Mouse (Mus musculus): ENCODE data around the gene Tulp3. TPM values are rescaled to one million over a fixed set of nuclear protein-coding genes. Genes with fewer than 3 reads are reported as not detected.

The Tulp3 gene
- total RNA-seq, 2 experiments from 2014 or later: 21.8 to 24.7 TPM

Other genes starting within 250 kb of the Tulp3 start
- 10 to 100 TPM; 69.5 to 78.5 TPM for gene Tspan9, start 212.3 kb downstream of the Tulp3 start, total RNA-seq (2021)
- gene Tead4, start 55.0 kb downstream of the Tulp3 start, total RNA-seq (2021): 1 to 10 TPM; 1.2 to 1.6 TPM
- 10 to 100 TPM; 35.5 to 36.8 TPM for gene Rhno1, start 7.1 kb upstream of the Tulp3 start, total RNA-seq (2021)
- gene Foxm1, start 7.1 kb upstream of the Tulp3 start, total RNA-seq (2021): 10 to 100 TPM in 1 of 2 experiments, 1 to 10 TPM in 1; 8.7 to 11.2 TPM
- gene Tex52, start 19.6 kb upstream of the Tulp3 start, total RNA-seq (2021): under 1 TPM; 0.32 to 0.46 TPM
- gene Gm44596, start 19.7 kb upstream of the Tulp3 start, total RNA-seq (2021): not detected
- gene Nrip2, start 43.4 kb upstream of the Tulp3 start, total RNA-seq (2021): 1 to 10 TPM; 3.7 to 4.1 TPM
- gene Itfg2, start 69.1 kb upstream of the Tulp3 start, total RNA-seq (2021): 10 to 100 TPM; 38.7 to 42.7 TPM
- 100 to 1,000 TPM; 176 to 180 TPM for gene Fkbp4, start 82.8 kb upstream of the Tulp3 start, total RNA-seq (2021)
- gene Pzp, start 170.9 kb upstream of the Tulp3 start, total RNA-seq (2021): under 1 TPM; 0.12 TPM
- 1 to 10 TPM; 7.8 to 8.7 TPM for gene A2ml1, start 225.8 kb upstream of the Tulp3 start, total RNA-seq (2021)

Data from left cerebral cortex, postnatal 4 days (tissue).